Mouse (Mus musculus): ENCODE measurements at regions not wholly inside any gene's neighbourhood (a gene's known extent, or its start where the extent isn't known, plus 50 kb on each side); places are given as distances from the start of the nearest gene placed in this dataset.
"Not testable (repeated sequence)": the region's sequence is repeated elsewhere in the genome, so short reads cannot be mapped to it uniquely, and the experiment has no call there.

GRCm38 (mm10) chr13:70093970-70094369 is 291.8 kb downstream of the Med10 start:
- DNase-seq (ENCODE audit: low spot score) (no peak), ATAC-seq (replicated peaks; ENCODE audit: low FRiP score) (no peak)
- H3K4me1 ChIP-seq (replicated peaks; ENCODE audit: control insufficient read depth, insufficient read depth, low read length): no peaks in the 10 kb centered on the region
- no peaks in the 10 kb centered on the region for H3K36me3 ChIP-seq (ENCODE audit: control insufficient read depth, insufficient read depth, low read length)
- H3K27ac ChIP-seq (ENCODE audit: low read depth, low read length): no peak overlapping the region
- no peaks in the 10 kb centered on the region for H3K9me3 ChIP-seq (ENCODE audit: control insufficient read depth, low read length)
- 66% methylated on average over 2 of the region's 2 CpGs for WGBS
- no peak overlapping the region for H3K4me3 ChIP-seq (ENCODE audit: low read depth, low read length)
- no peak overlapping the region for H3K4me2 ChIP-seq
- no peak overlapping the region for H3K9ac ChIP-seq (ENCODE audit: low read depth, low read length)
- H3K27me3 ChIP-seq (replicated peaks; ENCODE audit: control insufficient read depth, insufficient read depth, low read length): no peaks in the 10 kb centered on the region

- Histone ChIP-seq H3K9ac (ENCODE audit: low read depth, low read length) (no peak overlapping the region), H3K4me2 (no peak overlapping the region), H3K27me3 (replicated peaks; ENCODE audit: control insufficient read depth, insufficient read depth, low read length) (no peaks in the 10 kb centered on the region), H3K9me3 (ENCODE audit: control insufficient read depth, low read length) (no peaks in the 10 kb centered on the region), H3K4me1 (replicated peaks; ENCODE audit: control insufficient read depth, insufficient read depth, low read length) (no peaks in the 10 kb centered on the region), H3K4me3 (ENCODE audit: low read depth, low read length) (no peak overlapping the region), H3K36me3 (ENCODE audit: control insufficient read depth, insufficient read depth, low read length) (no peaks in the 10 kb centered on the region), H3K27ac (ENCODE audit: low read depth, low read length) (no peak overlapping the region)
- 62% methylated on average over 7 of the region's 7 CpGs for WGBS
- no peak for ATAC-seq (replicated peaks; ENCODE audit: low FRiP score)
- DNase-seq (ENCODE audit: low spot score): no peak
These were observed 294.5 kb downstream of the Med10 start for GRCm38 (mm10) chr13:70096430-70097301.

GRCm38 (mm10) chr13:70100091-70100490 is 297.9 kb downstream of the Med10 start:
- H3K36me3 ChIP-seq (ENCODE audit: control insufficient read depth, insufficient read depth, low read length); H3K4me3 ChIP-seq (ENCODE audit: low read depth, low read length); H3K4me2 ChIP-seq; H3K9me3 ChIP-seq (ENCODE audit: control insufficient read depth, low read length); H3K4me1 ChIP-seq (replicated peaks; ENCODE audit: control insufficient read depth, insufficient read depth, low read length); ATAC-seq (replicated peaks; ENCODE audit: low FRiP score); DNase-seq (ENCODE audit: low spot score); H3K27me3 ChIP-seq (replicated peaks; ENCODE audit: control insufficient read depth, insufficient read depth, low read length); H3K9ac ChIP-seq (ENCODE audit: low read depth, low read length); H3K27ac ChIP-seq (ENCODE audit: low read depth, low read length): not testable (repeated sequence)
- WGBS: 82% methylated on average over 1 of the region's 1 CpGs

GRCm38 (mm10) chr13:70103021-70103420 is 300.8 kb downstream of the Med10 start:
- Histone ChIP-seq H3K36me3 (ENCODE audit: control insufficient read depth, insufficient read depth, low read length) (no peaks in the 10 kb centered on the region), H3K27ac (ENCODE audit: low read depth, low read length) (no peak overlapping the region), H3K27me3 (replicated peaks; ENCODE audit: control insufficient read depth, insufficient read depth, low read length) (no peaks in the 10 kb centered on the region), H3K4me3 (ENCODE audit: low read depth, low read length) (no peak overlapping the region), H3K9me3 (ENCODE audit: control insufficient read depth, low read length) (no peaks in the 10 kb centered on the region), H3K4me1 (replicated peaks; ENCODE audit: control insufficient read depth, insufficient read depth, low read length) (no peaks in the 10 kb centered on the region), H3K9ac (ENCODE audit: low read depth, low read length) (no peak overlapping the region), H3K4me2 (no peak overlapping the region)
- DNase-seq (ENCODE audit: low spot score) (no peak), ATAC-seq (replicated peaks; ENCODE audit: low FRiP score) (no peak)
- WGBS: 77% methylated on average over 7 of the region's 7 CpGs

- H3K4me2 ChIP-seq; H3K27ac ChIP-seq (ENCODE audit: low read depth, low read length); DNase-seq (ENCODE audit: low spot score); H3K27me3 ChIP-seq (replicated peaks; ENCODE audit: control insufficient read depth, insufficient read depth, low read length); H3K9me3 ChIP-seq (ENCODE audit: control insufficient read depth, low read length); H3K9ac ChIP-seq (ENCODE audit: low read depth, low read length); ATAC-seq (replicated peaks; ENCODE audit: low FRiP score); H3K4me1 ChIP-seq (replicated peaks; ENCODE audit: control insufficient read depth, insufficient read depth, low read length); H3K36me3 ChIP-seq (ENCODE audit: control insufficient read depth, insufficient read depth, low read length); H3K4me3 ChIP-seq (ENCODE audit: low read depth, low read length): not testable (repeated sequence)
- WGBS: 63% methylated on average over 10 of the region's 10 CpGs
These were observed 301.3 kb downstream of the Med10 start for GRCm38 (mm10) chr13:70103491-70103890.

GRCm38 (mm10) chr13:70103903-70104302 is 301.7 kb downstream of the Med10 start:
- no peak for ATAC-seq (replicated peaks; ENCODE audit: low FRiP score)
- 87% methylated on average over 4 of the region's 4 CpGs for WGBS
- no peak overlapping the region for H3K4me2 ChIP-seq
- no peaks in the 10 kb centered on the region for H3K9me3 ChIP-seq (ENCODE audit: control insufficient read depth, low read length)
- H3K9ac ChIP-seq (ENCODE audit: low read depth, low read length): no peak overlapping the region
- H3K36me3 ChIP-seq (ENCODE audit: control insufficient read depth, insufficient read depth, low read length): no peaks in the 10 kb centered on the region
- no peaks in the 10 kb centered on the region for H3K27me3 ChIP-seq (replicated peaks; ENCODE audit: control insufficient read depth, insufficient read depth, low read length)
- no peak overlapping the region for H3K27ac ChIP-seq (ENCODE audit: low read depth, low read length)
- no peak for DNase-seq (ENCODE audit: low spot score)
- no peak overlapping the region for H3K4me3 ChIP-seq (ENCODE audit: low read depth, low read length)
- no peaks in the 10 kb centered on the region for H3K4me1 ChIP-seq (replicated peaks; ENCODE audit: control insufficient read depth, insufficient read depth, low read length)

- no peaks in the 10 kb centered on the region for H3K27me3 ChIP-seq (replicated peaks; ENCODE audit: control insufficient read depth, insufficient read depth, low read length)
- H3K9ac ChIP-seq (ENCODE audit: low read depth, low read length): no peak overlapping the region
- H3K27ac ChIP-seq (ENCODE audit: low read depth, low read length): no peak overlapping the region
- no peak overlapping the region for H3K4me2 ChIP-seq
- WGBS: 81% methylated on average over 9 of the region's 9 CpGs
- ATAC-seq (replicated peaks; ENCODE audit: low FRiP score) (no peak), DNase-seq (ENCODE audit: low spot score) (no peak)
- H3K36me3 ChIP-seq (ENCODE audit: control insufficient read depth, insufficient read depth, low read length): no peaks in the 10 kb centered on the region
- no peaks in the 10 kb centered on the region for H3K9me3 ChIP-seq (ENCODE audit: control insufficient read depth, low read length)
- H3K4me3 ChIP-seq (ENCODE audit: low read depth, low read length): no peak overlapping the region
- H3K4me1 ChIP-seq (replicated peaks; ENCODE audit: control insufficient read depth, insufficient read depth, low read length): no peaks in the 10 kb centered on the region
These were observed 313.4 kb downstream of the Med10 start for GRCm38 (mm10) chr13:70115576-70115975.

- Histone ChIP-seq H3K9ac (ENCODE audit: low read depth, low read length) (no peak overlapping the region), H3K4me3 (ENCODE audit: low read depth, low read length) (no peak overlapping the region), H3K36me3 (ENCODE audit: control insufficient read depth, insufficient read depth, low read length) (no peaks in the 10 kb centered on the region), H3K4me1 (replicated peaks; ENCODE audit: control insufficient read depth, insufficient read depth, low read length) (no peaks in the 10 kb centered on the region), H3K27ac (ENCODE audit: low read depth, low read length) (no peak overlapping the region), H3K27me3 (replicated peaks; ENCODE audit: control insufficient read depth, insufficient read depth, low read length) (no peaks in the 10 kb centered on the region), H3K9me3 (ENCODE audit: control insufficient read depth, low read length) (no peaks in the 10 kb centered on the region), H3K4me2 (no peak overlapping the region)
- 45% methylated on average over 9 of the region's 9 CpGs for WGBS
- ATAC-seq (replicated peaks; ENCODE audit: low FRiP score): no peak
- DNase-seq (ENCODE audit: low spot score): no peak
These were observed 322.8 kb downstream of the Med10 start for GRCm38 (mm10) chr13:70124860-70125545.

- no peak for ATAC-seq (replicated peaks; ENCODE audit: low FRiP score)
- 85% methylated on average over 4 of the region's 4 CpGs for WGBS
- H3K4me1 ChIP-seq (replicated peaks; ENCODE audit: control insufficient read depth, insufficient read depth, low read length): no peaks in the 10 kb centered on the region
These were observed 325.1 kb downstream of the Med10 start for GRCm38 (mm10) chr13:70127310-70127709.

More at GRCm38 (mm10) chr13:70127310-70127709, 325.1 kb downstream of the Med10 start:
- Histone ChIP-seq H3K9me3 (ENCODE audit: control insufficient read depth, low read length) (no peaks in the 10 kb centered on the region), H3K27me3 (replicated peaks; ENCODE audit: control insufficient read depth, insufficient read depth, low read length) (no peaks in the 10 kb centered on the region), H3K36me3 (ENCODE audit: control insufficient read depth, insufficient read depth, low read length) (no peaks in the 10 kb centered on the region), H3K4me2 (no peak overlapping the region), H3K4me3 (ENCODE audit: low read depth, low read length) (no peak overlapping the region), H3K27ac (ENCODE audit: low read depth, low read length) (no peak overlapping the region), H3K9ac (ENCODE audit: low read depth, low read length) (no peak overlapping the region)
- DNase-seq (ENCODE audit: low spot score): no peak
